Mouse (Mus musculus) C2C12 (cell line): ENCODE results near the gene Lemd2. TPM values are rescaled to one million over a fixed set of nuclear protein-coding genes. Genes with fewer than 3 reads are reported as not detected.

Source experiments
- H3K27me3 ChIP-seq: one replicate; pipeline ENCODE4 v1.6.1; 2011; ENCODE audit not compliant: control insufficient read depth, insufficient read depth, insufficient read length
- H3K36me3 ChIP-seq: one replicate; pipeline ENCODE4 v1.6.1; 2011; ENCODE audit not compliant: control insufficient read depth, insufficient read depth
- H3K4me3 ChIP-seq: one replicate; pipeline ENCODE4 v1.5.1; 2011; ENCODE audit warnings: mild to moderate bottlenecking, control low read depth; ENCODE audit not compliant: poor library complexity, insufficient read depth, severe bottlenecking
- H3K79me2 ChIP-seq: one replicate; pipeline ENCODE4 v1.6.1; 2011; ENCODE audit not compliant: control insufficient read depth, insufficient read depth
- H3K79me3 ChIP-seq: one replicate; pipeline ENCODE4 v1.6.1; 2011; ENCODE audit warnings: low read depth, control low read depth
- H3ac ChIP-seq: one replicate; pipeline ENCODE3; 2011; ENCODE audit warnings: low read depth; ENCODE audit not compliant: control insufficient read depth, insufficient read length
- CEBPB ChIP-seq: IDR thresholded peaks from one replicate; pipeline ENCODE4 v1.6.1; 2011; ENCODE audit warnings: low read depth, mild to moderate bottlenecking, control low read depth, moderate library complexity
- CTCF ChIP-seq: IDR thresholded peaks from one replicate; pipeline ENCODE4 v1.5.1; 2011; ENCODE audit not compliant: control insufficient read depth, insufficient read depth, insufficient read length
- FOSL1 ChIP-seq: IDR thresholded peaks from one replicate; pipeline ENCODE4 v1.8.0; 2011; ENCODE audit warnings: mild to moderate bottlenecking, low read length; ENCODE audit not compliant: poor library complexity, insufficient read depth, severe bottlenecking
- MAX ChIP-seq: IDR thresholded peaks from one replicate; pipeline ENCODE4 v1.6.1; 2011; ENCODE audit warnings: mild to moderate bottlenecking, control low read depth
- MYOD1 ChIP-seq: IDR thresholded peaks from one replicate; pipeline ENCODE4 v1.6.1; 2011; ENCODE audit warnings: low read depth; ENCODE audit not compliant: control insufficient read depth, insufficient read length
- MYOG ChIP-seq: IDR thresholded peaks from one replicate; pipeline ENCODE4 v1.6.1; 2011; ENCODE audit not compliant: control insufficient read depth, insufficient read length; ENCODE audit errors: extremely low read depth
- USF1 ChIP-seq: IDR thresholded peaks from one replicate; pipeline ENCODE4 v1.6.1; 2011; ENCODE audit warnings: low read depth, mild to moderate bottlenecking, control low read depth, moderate library complexity
- polyA plus RNA-seq: library from polyadenylated mRNA; unstranded; fragments of >200 nt; fragmentation: generic; extraction: Trizol; gene quantifications from one replicate; pipeline ENCODE4 v1.2.1, GENCODE M21; 2012; ENCODE audit warnings: missing spikeins

The Lemd2 gene
- polyA plus RNA-seq, 1 experiment: 45.9 TPM

- Histone ChIP-seq H3K36me3 (no peaks in the 10 kb centered on the region), H3K4me3 (no peak overlapping the region)
Measured at GRCm38 (mm10) chr17:27173715-27174114, 30.6 kb downstream of the Lemd2 start.

GRCm38 (mm10) chr17:27172459-27172858 lies 31.8 kb downstream of the Lemd2 start:
- Histone ChIP-seq H3K79me3 (no peaks in the 10 kb centered on the region), H3K36me3 (no peaks in the 10 kb centered on the region), H3K4me3 (no peak overlapping the region), H3ac (no peak overlapping the region), H3K79me2 (no peaks in the 10 kb centered on the region), H3K27me3 (no peaks in the 10 kb centered on the region)
- no peak for TF ChIP-seq MYOD1
- no peak for TF ChIP-seq USF1
- TF ChIP-seq FOSL1: no peak
- TF ChIP-seq MAX: no peak

More at GRCm38 (mm10) chr17:27173715-27174114, 30.6 kb downstream of the Lemd2 start:
- no peaks in the 10 kb centered on the region for H3K79me2 ChIP-seq
- no peak overlapping the region for H3ac ChIP-seq
- H3K27me3 ChIP-seq: no peaks in the 10 kb centered on the region
- TF ChIP-seq CEBPB (no peak), FOSL1 (no peak), CTCF (no peak), MYOG (no peak)
- H3K79me3 ChIP-seq: no peaks in the 10 kb centered on the region

GRCm38 (mm10) chr17:27171121-27171520 lies 33.1 kb downstream of the Lemd2 start:
- Histone ChIP-seq H3K79me3 (no peaks in the 10 kb centered on the region), H3K79me2 (no peaks in the 10 kb centered on the region), H3K36me3 (no peaks in the 10 kb centered on the region), H3K4me3 (no peak overlapping the region), H3ac (no peak overlapping the region), H3K27me3 (no peaks in the 10 kb centered on the region)
- TF ChIP-seq CTCF (no peak), CEBPB (no peak), FOSL1 (no peak), MYOD1 (no peak), MAX (no peak), USF1 (no peak)

- H3K79me3 ChIP-seq: no peaks in the 10 kb centered on the region
- no peak overlapping the region for H3ac ChIP-seq
- H3K79me2 ChIP-seq: no peaks in the 10 kb centered on the region
- no peaks in the 10 kb centered on the region for H3K27me3 ChIP-seq
- no peak for TF ChIP-seq MAX
- no peak for TF ChIP-seq CTCF
- no peak for TF ChIP-seq MYOD1
- no peak for TF ChIP-seq MYOG
- TF ChIP-seq USF1: no peak
- no peak for TF ChIP-seq FOSL1
- TF ChIP-seq CEBPB: no peak
- H3K4me3 ChIP-seq: no peak overlapping the region
- H3K36me3 ChIP-seq: no peaks in the 10 kb centered on the region
Measured at GRCm38 (mm10) chr17:27169952-27170695, 34.1 kb downstream of the Lemd2 start.

- Histone ChIP-seq H3ac (no peak overlapping the region), H3K27me3 (no peaks in the 10 kb centered on the region), H3K36me3 (no peaks in the 10 kb centered on the region), H3K4me3 (no peak overlapping the region), H3K79me3 (no peaks in the 10 kb centered on the region), H3K79me2 (no peaks in the 10 kb centered on the region)
- TF ChIP-seq MYOD1: no peak
- no peak for TF ChIP-seq USF1
- TF ChIP-seq MYOG: no peak
- TF ChIP-seq CTCF: no peak
- TF ChIP-seq FOSL1: no peak
- TF ChIP-seq MAX: no peak
- no peak for TF ChIP-seq CEBPB
Measured at GRCm38 (mm10) chr17:27168569-27168968, 35.7 kb downstream of the Lemd2 start.

GRCm38 (mm10) chr17:27167545-27167944 lies 36.7 kb downstream of the Lemd2 start, which contains the start of gene Ip6k3:
Gene Ip6k3 (minus strand): TSS chr17:27167795.
- no peak within 1 kb of the TSS for H3K4me3 ChIP-seq
- H3K27me3 ChIP-seq: no peaks in the 10 kb centered on the region
- TF ChIP-seq FOSL1: no peak
- no peak for TF ChIP-seq CTCF
- no peak for TF ChIP-seq USF1
- TF ChIP-seq MAX: no peak
- no peak for TF ChIP-seq CEBPB
- TF ChIP-seq MYOD1: no peak
- TF ChIP-seq MYOG: no peak
- no peaks in the 10 kb centered on the region for H3K79me3 ChIP-seq
- H3K79me2 ChIP-seq: no peaks in the 10 kb centered on the region
- H3K36me3 ChIP-seq: no peaks in the 10 kb centered on the region
- H3ac ChIP-seq: no peak within 1 kb of the TSS
